Mouse (Mus musculus) telencephalon, adult 2 months (tissue): ENCODE results near the gene AL607142.1.

ENCODE experiments used
- DNase-seq: peaks from one replicate; pipeline ENCODE4 v3.0.0-alpha.2; 2011; ENCODE audit warnings: low read depth, low spot score

Gene AL607142.1

GRCm38 (mm10) chr4:120064696-120065095, at the start of gene AL607142.1:
Gene AL607142.1 (plus strand): TSS chr4:120064996.
- DNase-seq: no peak

- DNase-seq: no peak
Measured at GRCm38 (mm10) chr4:120018426-120018825, 46.4 kb upstream of the AL607142.1 start.

DNA sequence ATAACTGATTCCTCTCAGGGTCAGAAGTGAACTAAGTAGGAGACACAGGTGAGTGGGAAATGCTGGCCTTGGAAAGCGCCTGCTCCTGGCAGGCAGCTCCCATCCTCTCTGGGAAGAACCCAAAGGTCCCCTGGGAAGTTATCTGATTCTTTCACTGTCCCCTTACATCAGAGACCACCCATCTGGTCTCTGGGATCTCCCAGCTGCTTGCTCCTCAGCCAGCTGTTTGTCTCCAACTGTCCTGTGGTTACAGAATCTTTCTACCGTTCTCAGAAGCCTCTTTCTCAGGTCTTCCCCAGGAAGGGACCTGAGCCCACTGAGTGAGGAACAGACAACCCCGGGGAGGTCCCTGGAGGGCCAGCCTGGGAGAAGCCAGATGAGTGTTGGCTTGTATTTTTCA, 42.4 kb upstream of the AL607142.1 start:
- DNase-seq: no peak

GRCm38 (mm10) chr4:120023221-120023840, 41.5 kb upstream of the AL607142.1 start:
- no peak for DNase-seq

DNA sequence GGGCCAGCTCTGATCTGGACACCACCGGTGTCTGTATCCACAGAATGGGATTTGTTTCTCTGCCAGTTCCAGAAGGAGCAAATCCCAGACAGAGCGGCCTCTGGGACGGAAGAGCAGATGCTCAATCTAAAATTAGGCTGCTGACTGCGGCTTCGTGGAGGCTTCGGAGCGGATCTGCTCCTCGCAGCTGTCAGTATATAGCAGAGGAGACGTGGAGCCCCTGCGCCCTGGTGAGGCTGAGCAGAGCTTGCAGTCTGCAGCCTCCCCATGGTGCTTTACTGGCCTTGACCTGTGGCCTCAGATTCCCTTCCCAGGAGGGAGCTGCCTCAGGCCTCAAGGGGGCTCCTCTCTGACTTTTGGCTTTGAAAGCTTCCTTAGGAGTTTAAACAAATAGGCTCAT, 40.7 kb upstream of the AL607142.1 start:
- peak; percentile 90 for DNase-seq

- no peak for DNase-seq
Measured at GRCm38 (mm10) chr4:120027671-120028070, 37.1 kb upstream of the AL607142.1 start.

- no peak for DNase-seq
Measured at GRCm38 (mm10) chr4:120029937-120030336, 34.9 kb upstream of the AL607142.1 start.

DNA sequence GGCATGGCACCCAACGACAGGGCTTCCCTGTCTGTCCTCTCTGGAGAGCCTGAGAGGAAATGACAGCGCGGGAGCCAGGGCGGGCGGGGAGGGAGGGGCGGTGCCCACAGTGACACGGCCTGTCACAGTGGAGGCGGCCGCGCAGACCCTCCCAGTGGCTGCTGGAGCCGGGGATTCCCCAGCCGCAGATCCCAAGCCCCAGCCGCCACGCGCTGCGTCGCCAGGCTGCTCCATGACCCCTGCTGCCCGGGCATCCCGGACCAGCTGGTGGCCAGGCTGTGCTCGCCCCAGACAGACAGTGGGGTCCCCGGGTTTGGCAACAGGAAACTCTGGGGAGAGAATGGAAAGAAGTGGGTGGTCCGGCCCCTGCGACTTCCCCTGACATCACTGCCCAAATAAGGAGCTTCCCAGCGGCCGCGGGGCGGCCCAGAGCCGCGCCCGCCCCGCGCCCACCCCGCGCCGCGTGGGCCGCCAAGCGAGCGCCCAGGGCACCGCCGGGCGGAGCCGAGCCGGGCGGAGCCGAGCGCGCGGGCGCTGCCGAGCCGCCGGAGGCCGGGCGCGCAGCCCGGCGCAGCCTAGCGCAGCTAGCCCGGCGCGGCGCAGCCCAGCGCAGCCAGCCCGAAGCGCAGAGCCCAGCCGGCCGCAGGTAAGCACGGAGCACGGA, 32.3 kb upstream of the AL607142.1 start:
- DNase-seq: no peak

DNA sequence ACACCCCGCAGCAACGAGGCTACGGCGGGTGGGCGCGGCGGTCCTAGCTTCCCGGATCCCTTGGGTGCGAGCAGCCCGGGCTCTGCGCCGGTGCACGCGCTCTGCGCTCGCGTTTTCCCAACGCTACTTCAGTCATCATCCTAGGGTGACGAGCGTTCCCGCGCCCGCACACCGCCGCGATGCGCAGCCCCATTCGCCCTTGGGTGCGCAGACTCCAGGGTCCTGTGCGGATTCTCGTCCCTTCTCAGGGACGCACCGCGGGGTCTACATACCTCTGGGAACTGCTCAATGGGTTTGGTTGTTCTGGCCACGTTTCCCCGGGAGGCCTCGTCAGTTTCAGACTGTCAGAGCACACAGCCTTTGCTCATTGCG, 31.8 kb upstream of the AL607142.1 start:
- DNase-seq: no peak

DNA sequence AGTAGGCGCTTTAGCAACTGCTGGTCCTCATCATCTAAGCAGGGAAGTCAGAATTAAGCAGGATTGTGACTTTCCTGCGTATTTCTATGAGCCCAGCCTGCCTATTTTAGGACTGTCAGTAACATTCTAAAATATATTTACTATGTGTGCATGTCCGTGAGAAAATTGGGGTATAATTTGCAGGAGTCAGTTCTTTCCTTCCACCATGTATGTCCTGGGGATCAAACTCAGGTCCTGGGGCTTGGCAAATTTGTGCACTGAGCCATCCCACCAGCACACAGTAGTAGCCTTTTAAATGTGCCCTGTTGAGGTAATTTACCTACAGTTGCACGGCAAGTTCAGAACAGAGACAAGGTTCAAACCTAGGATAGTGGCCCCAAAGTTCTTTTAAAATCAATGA, 28.5 kb upstream of the AL607142.1 start:
- DNase-seq: no peak

DNA sequence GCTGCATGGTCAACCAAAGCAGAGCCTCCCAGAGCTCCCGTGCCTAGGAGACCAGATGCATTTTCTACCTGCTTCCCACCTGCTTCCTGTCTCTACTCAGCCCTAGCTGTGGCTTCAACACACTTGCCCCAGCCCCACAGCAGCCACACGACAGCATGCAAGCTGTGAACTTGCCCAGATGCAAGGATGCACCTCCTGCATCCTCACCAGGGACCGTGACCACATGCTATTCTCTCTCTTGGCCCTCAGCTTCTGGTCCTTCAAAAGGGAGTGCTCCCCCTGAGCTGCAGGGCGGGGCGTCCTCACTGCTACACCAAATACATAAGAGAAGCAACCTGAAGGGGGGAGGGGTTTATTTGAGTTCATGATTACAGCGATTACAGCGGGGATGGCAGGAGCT, 27.8 kb upstream of the AL607142.1 start:
- no peak for DNase-seq

DNA sequence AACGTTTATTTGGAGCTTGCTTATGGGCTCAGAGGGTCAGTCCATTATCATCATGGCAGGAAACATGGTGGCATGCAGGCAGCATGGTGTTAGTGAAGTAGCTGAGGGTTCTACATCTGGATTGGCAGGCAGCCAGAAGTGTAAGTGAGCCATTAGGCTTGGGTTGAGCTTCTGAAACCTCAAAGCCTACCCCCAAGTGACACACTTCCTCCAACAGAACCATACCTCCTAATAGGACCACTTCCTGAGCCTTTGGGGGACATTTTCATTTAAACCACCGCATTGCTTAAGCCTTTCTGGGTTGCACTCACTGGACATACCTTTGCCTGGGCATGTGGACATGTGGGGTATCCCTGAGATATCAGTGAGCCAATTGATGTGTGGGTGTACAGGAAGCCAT, 23.3 kb upstream of the AL607142.1 start:
- no peak for DNase-seq

DNA sequence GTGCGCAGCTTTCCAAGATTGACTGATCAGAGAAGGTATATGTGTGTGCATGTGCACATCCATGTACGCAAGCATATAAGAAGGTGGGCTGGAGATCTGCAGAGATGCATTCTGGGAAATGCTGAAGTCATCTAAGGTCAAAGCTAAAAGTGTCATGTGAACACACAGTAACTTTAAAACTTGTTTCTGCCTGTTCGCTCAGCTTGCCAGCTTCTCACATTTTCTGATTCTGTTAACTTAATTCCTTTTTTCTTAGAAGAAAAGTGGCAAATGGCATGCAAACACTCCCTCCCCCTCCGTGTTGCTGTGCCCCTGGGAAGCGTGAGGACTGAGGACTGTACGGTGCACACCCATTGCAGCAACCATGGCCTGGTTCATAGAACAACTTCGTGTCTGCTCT, 22.3 kb upstream of the AL607142.1 start:
- DNase-seq: no peak

GRCm38 (mm10) chr4:120044612-120045011, 20.2 kb upstream of the AL607142.1 start:
- no peak for DNase-seq

GRCm38 (mm10) chr4:120045131-120045537, 19.7 kb upstream of the AL607142.1 start:
- peak; percentile 86 for DNase-seq

GRCm38 (mm10) chr4:120045871-120046270, 18.9 kb upstream of the AL607142.1 start:
- no peak for DNase-seq

DNA sequence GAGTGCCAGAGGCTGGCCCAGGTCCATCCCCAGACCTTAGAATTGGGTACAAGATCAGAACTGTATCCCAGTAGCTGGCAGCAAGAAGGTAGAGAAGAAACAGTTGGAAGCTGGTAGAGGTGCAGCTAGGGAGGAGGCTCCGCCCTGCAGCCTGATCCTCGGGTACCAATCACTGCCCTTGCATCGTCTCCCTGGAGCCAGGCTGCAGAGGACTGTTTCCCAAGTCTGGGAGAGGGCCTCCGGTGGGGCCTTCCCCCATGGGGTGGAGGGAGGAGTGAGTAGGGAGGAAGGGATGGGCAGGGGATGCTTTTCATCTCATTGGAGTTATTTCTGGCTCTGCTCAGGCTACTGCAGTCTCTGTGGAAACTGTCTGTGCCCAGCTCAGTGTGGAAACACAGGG, 17.7 kb upstream of the AL607142.1 start:
- no peak for DNase-seq

DNA sequence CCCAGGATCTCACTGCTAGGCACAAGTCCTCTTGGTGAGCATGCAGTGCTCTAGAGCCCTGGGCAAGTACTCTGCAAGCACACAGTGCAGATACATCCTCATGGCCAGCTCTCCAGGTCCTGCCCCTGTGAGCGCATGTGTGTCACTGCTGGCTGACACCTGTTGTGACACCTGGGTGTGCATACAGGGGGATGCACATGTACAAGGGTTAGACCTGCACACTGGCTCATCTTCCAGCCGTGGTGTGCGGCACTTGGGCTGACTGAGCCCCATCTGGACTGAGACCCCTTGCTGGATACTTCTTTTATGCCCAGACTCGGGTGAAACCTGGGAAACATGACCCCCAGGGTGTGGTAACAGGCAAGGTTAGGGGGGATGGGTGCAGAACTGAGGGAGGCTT, 16.5 kb upstream of the AL607142.1 start:
- DNase-seq: no peak

- no peak for DNase-seq
Measured at GRCm38 (mm10) chr4:120049857-120050256, 14.9 kb upstream of the AL607142.1 start.

DNA sequence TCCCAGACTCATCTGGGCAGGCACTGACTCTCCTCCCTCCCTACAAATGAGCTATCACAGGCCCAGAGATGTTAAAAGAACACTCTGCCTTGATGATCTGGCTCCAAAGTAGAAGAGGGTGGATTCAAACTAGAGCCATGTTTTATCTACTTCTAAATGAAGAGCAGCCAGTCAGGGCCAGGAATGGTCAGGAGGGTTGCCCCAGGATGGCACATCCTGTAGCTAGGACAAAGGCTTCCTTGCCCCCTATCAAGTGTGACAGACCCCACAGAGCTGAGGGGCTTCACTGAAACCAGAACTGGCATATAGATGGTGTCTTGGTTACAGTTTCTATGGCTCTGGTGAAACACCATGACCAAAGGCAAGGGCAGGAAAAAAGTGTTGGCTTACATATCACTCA, 12.3 kb upstream of the AL607142.1 start:
- DNase-seq: no peak

DNA sequence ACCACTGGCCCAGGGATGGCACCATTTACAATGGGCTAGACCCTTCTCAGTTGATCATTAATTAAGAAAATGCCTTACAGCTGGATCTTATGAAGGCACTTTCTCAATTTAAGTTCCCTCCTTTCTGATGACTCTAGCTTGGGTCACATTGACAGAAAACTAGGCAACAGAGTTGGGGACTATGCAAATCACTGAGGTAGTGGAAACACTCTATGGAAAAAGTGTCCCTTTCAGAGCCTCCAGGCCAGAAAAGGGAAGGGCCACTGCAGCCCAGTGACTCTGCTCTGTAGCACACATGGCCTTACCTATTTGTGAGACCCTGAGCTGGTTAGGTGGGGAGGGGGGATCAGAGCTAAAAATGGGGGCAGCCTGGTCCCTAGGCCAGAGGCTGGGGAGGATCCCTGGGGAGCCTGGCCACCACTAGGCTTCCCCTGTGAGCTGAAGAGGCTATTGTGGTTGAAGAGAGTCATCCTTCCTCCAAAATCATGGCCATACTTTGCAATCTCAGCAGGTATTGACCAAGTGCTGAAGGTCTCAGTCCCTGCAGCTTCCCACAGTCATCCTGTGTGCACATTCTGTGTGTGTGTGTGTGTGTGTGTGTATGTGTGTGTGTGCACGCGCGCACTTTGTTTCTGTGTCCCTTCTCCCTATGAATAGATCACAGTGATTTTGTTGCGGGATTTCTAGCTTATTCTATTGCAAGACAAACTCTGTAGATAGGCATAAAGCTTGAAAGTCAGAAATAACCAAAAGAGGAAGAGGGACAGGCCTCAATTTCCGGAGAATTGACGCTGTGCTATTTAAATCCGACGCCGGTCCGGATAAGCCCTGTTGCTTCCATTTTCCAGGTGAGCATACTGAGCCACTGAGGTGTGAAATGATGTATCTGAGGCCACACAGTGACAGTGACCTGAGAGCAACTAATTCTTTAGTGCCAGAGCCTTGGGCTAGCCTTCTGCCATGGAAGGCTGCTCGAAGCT, 11.5 kb upstream of the AL607142.1 start:
- no peak for DNase-seq

- DNase-seq: no peak
Measured at GRCm38 (mm10) chr4:120054145-120054544, 10.7 kb upstream of the AL607142.1 start.
